Mouse (Mus musculus): ENCODE data around the gene Mplkip.

GRCm38 (mm10) chr13:17694911-17695699, at the start of gene Mplkip, which contains the start of gene Sugct:
- TF ChIP-seq CTCF (IDR thresholded peaks at IDR 0.05; ENCODE audit: borderline replicate concordance, control insufficient read depth, extremely low read depth, insufficient read depth, low read length, poor library complexity), result peak; percentile 58; the same call in 1 of the 2 replicates
- TF ChIP-seq POLR2A (IDR thresholded peaks at IDR 0.05; ENCODE audit: control insufficient read depth, extremely low read depth, insufficient read depth, low read length, poor library complexity), result peak; percentile 81
